Mouse (Mus musculus): Measurements from ENCODE around the gene Cacna1c.

DNA sequence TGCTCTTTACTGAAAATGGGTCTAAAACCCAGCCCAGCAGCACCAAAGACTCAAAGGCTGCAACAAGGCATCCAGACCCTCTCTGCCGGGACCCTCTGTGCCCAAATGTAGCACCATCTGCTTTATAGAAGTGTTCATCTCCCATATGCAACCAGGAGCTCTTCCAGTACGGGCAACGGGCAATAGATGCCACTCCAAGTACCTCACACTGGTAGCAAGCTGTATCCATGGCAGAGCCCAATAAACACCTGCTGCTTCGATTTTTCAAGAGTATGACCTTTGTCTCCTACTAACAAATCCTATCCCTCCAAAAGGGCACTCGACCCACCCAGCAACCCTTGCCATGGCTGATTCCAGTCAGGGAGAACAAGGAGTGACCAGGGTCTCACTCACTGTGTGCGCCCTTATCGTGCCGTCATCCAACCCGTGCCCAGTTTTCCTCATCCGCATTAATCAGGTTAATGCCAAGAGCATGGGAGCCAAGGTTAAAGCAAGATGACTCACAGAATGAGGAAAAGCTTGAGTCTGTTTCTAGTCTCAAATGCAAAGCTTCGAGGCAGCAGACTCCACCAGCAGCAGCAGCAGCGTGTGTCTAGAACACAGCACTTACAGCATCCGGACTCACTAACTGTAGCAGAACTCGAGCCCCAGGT, 122.7 kb downstream of the Cacna1c start:
- TF ChIP-seq EP300 (IDR thresholded peaks at IDR 0.05; ENCODE audit: insufficient read depth, low read depth, low read length) (no peak), CTCF (IDR thresholded peaks at IDR 0.05; ENCODE audit: low read depth, low read length) (no peak), POLR2A (IDR thresholded peaks at IDR 0.05; ENCODE audit: insufficient read depth, low read length) (no peak)

Data from ES-Bruce4 (cell line).